Mouse (Mus musculus): ENCODE measurements at regions not wholly inside any gene's neighbourhood (a gene's known extent, or its start where the extent isn't known, plus 50 kb on each side); places are given as distances from the start of the nearest gene placed in this dataset.

- no peak overlapping the region for H3K9ac ChIP-seq (ENCODE audit: insufficient read depth, low read depth)
- no peak for DNase-seq (ENCODE audit: extremely low read depth)
- in situ Hi-C loops (cut with MboI; ENCODE audit: low pct_ligation_motif_present, low pct_unique_long_range_greater_than_20kb, low sequenced_read_pairs) (no loop called here), dilution Hi-C loops (cut with MboI; ENCODE audit: extremely low pct_ligation_motif_present, extremely low pct_unique_long_range_greater_than_20kb, low sequenced_read_pairs) (no loop called here)
- no peaks in the 10 kb centered on the region for H3K4me1 ChIP-seq (ENCODE audit: control insufficient read depth in 1 of 2, insufficient read depth in 2 of 2)
- no peaks in the 10 kb centered on the region for H3K36me3 ChIP-seq (replicated peaks in 1 of 2; ENCODE audit: control insufficient read depth in 1 of 2, insufficient read depth in 1 of 2, low read length in 1 of 2)
- no peak overlapping the region for H3K4me3 ChIP-seq (replicated peaks in 1 of 3; ENCODE audit: low read depth in 2 of 3, low read length in 2 of 3, poor library complexity in 1 of 3)
- H3K27ac ChIP-seq (ENCODE audit: insufficient read depth, low read depth): no peak overlapping the region
- H3K79me2 ChIP-seq (replicated peaks; ENCODE audit: control insufficient read depth, extremely low read depth, insufficient read depth, poor library complexity, severe bottlenecking): no peaks in the 10 kb centered on the region
- TF ChIP-seq CTCF (conservative IDR thresholded peaks at IDR 0.05 in 1 of 2, IDR thresholded peaks at IDR 0.05 in 1 of 2; ENCODE audit: low read depth in 2 of 2, low read length in 2 of 2) (no peak), ETS1 (conservative IDR thresholded peaks at IDR 0.05; ENCODE audit: low read depth, low read length) (no peak), HCFC1 (IDR thresholded peaks at IDR 0.05; ENCODE audit: low read depth, low read length) (no peak), POLR2A (IDR thresholded peaks at IDR 0.05; ENCODE audit: low read depth, low read length) (no peak), NELFE (IDR thresholded peaks at IDR 0.05; ENCODE audit: low read depth, low read length) (no peak), UBTF (IDR thresholded peaks at IDR 0.05; ENCODE audit: low read depth, low read length) (no peak)
- H3K27me3 ChIP-seq (replicated peaks): no peaks in the 10 kb centered on the region
- no peaks in the 10 kb centered on the region for H3K9me3 ChIP-seq (replicated peaks; ENCODE audit: low read length)
- no peak overlapping the region for H3K4me2 ChIP-seq (ENCODE audit: insufficient read depth, low read depth, poor library complexity, severe bottlenecking)
Observed at GRCm38 (mm10) chr1:94342576-94342975, 290.2 kb upstream of the Pdcd1 start.

- H3K9ac ChIP-seq (ENCODE audit: insufficient read depth, low read depth): no peak overlapping the region
- no peak overlapping the region for H3K4me2 ChIP-seq (ENCODE audit: insufficient read depth, low read depth, poor library complexity, severe bottlenecking)
- H3K36me3 ChIP-seq (replicated peaks in 1 of 2; ENCODE audit: control insufficient read depth in 1 of 2, insufficient read depth in 1 of 2, low read length in 1 of 2): no peaks in the 10 kb centered on the region
- H3K79me2 ChIP-seq (replicated peaks; ENCODE audit: control insufficient read depth, extremely low read depth, insufficient read depth, poor library complexity, severe bottlenecking): no peaks in the 10 kb centered on the region
- in situ Hi-C loops (cut with MboI; ENCODE audit: low pct_ligation_motif_present, low pct_unique_long_range_greater_than_20kb, low sequenced_read_pairs): no loop called here
- no peak overlapping the region for H3K27ac ChIP-seq (ENCODE audit: insufficient read depth, low read depth)
- TF ChIP-seq ZMIZ1 (IDR thresholded peaks at IDR 0.05; ENCODE audit: low read depth, low read length): no peak
- TF ChIP-seq CHD2 (IDR thresholded peaks at IDR 0.05; ENCODE audit: low read length): no peak
- no peak for TF ChIP-seq POLR2A (IDR thresholded peaks at IDR 0.05; ENCODE audit: low read depth, low read length)
- no peak for TF ChIP-seq NRF1 (IDR thresholded peaks at IDR 0.05; ENCODE audit: low read depth, low read length)
- TF ChIP-seq HCFC1 (IDR thresholded peaks at IDR 0.05; ENCODE audit: low read depth, low read length): no peak
- no peak for TF ChIP-seq SMC3 (IDR thresholded peaks at IDR 0.05; ENCODE audit: low read depth, low read length)
- no peak for TF ChIP-seq ZKSCAN1 (IDR thresholded peaks at IDR 0.05; ENCODE audit: borderline replicate concordance, low read depth, low read length)
- no peak for TF ChIP-seq RCOR1 (conservative IDR thresholded peaks at IDR 0.05; ENCODE audit: low read depth, low read length)
- TF ChIP-seq BHLHE40 (IDR thresholded peaks at IDR 0.05; ENCODE audit: low read depth, low read length): no peak
- TF ChIP-seq EP300 (IDR thresholded peaks at IDR 0.05; ENCODE audit: low read length): no peak
- H3K4me1 ChIP-seq (ENCODE audit: control insufficient read depth in 1 of 2, insufficient read depth in 2 of 2): no peaks in the 10 kb centered on the region
- H3K9me3 ChIP-seq (replicated peaks; ENCODE audit: low read length): no peaks in the 10 kb centered on the region
- DNase-seq (ENCODE audit: extremely low read depth): no peak
- no peak overlapping the region for H3K4me3 ChIP-seq (replicated peaks in 1 of 3; ENCODE audit: low read depth in 2 of 3, low read length in 2 of 3, poor library complexity in 1 of 3)
- dilution Hi-C loops (cut with MboI; ENCODE audit: extremely low pct_ligation_motif_present, extremely low pct_unique_long_range_greater_than_20kb, low sequenced_read_pairs): no loop called here
- no peaks in the 10 kb centered on the region for H3K27me3 ChIP-seq (replicated peaks)
Observed at GRCm38 (mm10) chr1:94341237-94341636, 288.9 kb upstream of the Pdcd1 start.

- no peak for DNase-seq (ENCODE audit: extremely low read depth)
- in situ Hi-C loops (cut with MboI; ENCODE audit: low pct_ligation_motif_present, low pct_unique_long_range_greater_than_20kb, low sequenced_read_pairs) (no loop called here), dilution Hi-C loops (cut with MboI; ENCODE audit: extremely low pct_ligation_motif_present, extremely low pct_unique_long_range_greater_than_20kb, low sequenced_read_pairs) (no loop called here)
- H3K9ac ChIP-seq (ENCODE audit: insufficient read depth, low read depth): no peak overlapping the region
- H3K4me1 ChIP-seq (ENCODE audit: control insufficient read depth in 1 of 2, insufficient read depth in 2 of 2): no peaks in the 10 kb centered on the region
- H3K27ac ChIP-seq (ENCODE audit: insufficient read depth, low read depth): no peak overlapping the region
- no peak overlapping the region for H3K4me3 ChIP-seq (replicated peaks in 1 of 3; ENCODE audit: low read depth in 2 of 3, low read length in 2 of 3, poor library complexity in 1 of 3)
- no peak overlapping the region for H3K4me2 ChIP-seq (ENCODE audit: insufficient read depth, low read depth, poor library complexity, severe bottlenecking)
- H3K36me3 ChIP-seq (replicated peaks in 1 of 2; ENCODE audit: control insufficient read depth in 1 of 2, insufficient read depth in 1 of 2, low read length in 1 of 2): no peaks in the 10 kb centered on the region
- no peaks in the 10 kb centered on the region for H3K9me3 ChIP-seq (replicated peaks; ENCODE audit: low read length)
- H3K27me3 ChIP-seq (replicated peaks): no peaks in the 10 kb centered on the region
- TF ChIP-seq MXI1 (IDR thresholded peaks at IDR 0.05; ENCODE audit: low read depth, low read length): no peak
- TF ChIP-seq TCF12 (IDR thresholded peaks at IDR 0.05; ENCODE audit: low read depth, low read length): no peak
- no peak for TF ChIP-seq MYC (IDR thresholded peaks at IDR 0.05; ENCODE audit: low read depth, low read length)
- TF ChIP-seq JUN (IDR thresholded peaks at IDR 0.05; ENCODE audit: insufficient read depth, low read depth, low read length): no peak
- TF ChIP-seq MAFK (IDR thresholded peaks at IDR 0.05; ENCODE audit: insufficient replicate concordance, low read length): no peak
- TF ChIP-seq TBP (conservative IDR thresholded peaks at IDR 0.05; ENCODE audit: low read depth, low read length): no peak
- TF ChIP-seq PAX5 (IDR thresholded peaks at IDR 0.05; ENCODE audit: low read length): no peak
- TF ChIP-seq SIN3A (IDR thresholded peaks at IDR 0.05; ENCODE audit: low read length): no peak
- TF ChIP-seq E2F4 (IDR thresholded peaks at IDR 0.05; ENCODE audit: insufficient replicate concordance, low read depth, low read length): no peak
- TF ChIP-seq ZKSCAN1 (IDR thresholded peaks at IDR 0.05; ENCODE audit: borderline replicate concordance, low read depth, low read length): no peak
- no peak for TF ChIP-seq RCOR1 (conservative IDR thresholded peaks at IDR 0.05; ENCODE audit: low read depth, low read length)
- TF ChIP-seq ZMIZ1 (IDR thresholded peaks at IDR 0.05; ENCODE audit: low read depth, low read length): no peak
- H3K79me2 ChIP-seq (replicated peaks; ENCODE audit: control insufficient read depth, extremely low read depth, insufficient read depth, poor library complexity, severe bottlenecking): no peaks in the 10 kb centered on the region
Observed at GRCm38 (mm10) chr1:94318029-94318428, 265.7 kb upstream of the Pdcd1 start.

All from CH12.LX (cell line).